Mouse (Mus musculus) neural tube, embryonic 13.5 days (tissue): ENCODE measurements around the gene Plk3. TPM values are rescaled to one million over a fixed set of nuclear protein-coding genes. Genes with fewer than 3 reads are reported as not detected.

ENCODE experiments used
- ATAC-seq: fragments of 200-750 bp; cut with Nextera tagmentation; 2 replicates; pipeline ENCODE4 v1.8.0; 2017; ENCODE audit warnings: low read depth, mild to moderate bottlenecking, moderate TSS enrichment, moderate library complexity
- H3K27ac ChIP-seq: fragments of 300-500 bp; sonication (generic); replicated peaks from 2 replicates; pipeline ENCODE4 v1.5.1; 2015; ENCODE audit warnings: moderate library complexity, mild to moderate bottlenecking, inconsistent platforms
- H3K27me3 ChIP-seq: fragments of 300-500 bp; sonication (generic); 2 replicates; pipeline ENCODE4 v1.6.1; 2015; ENCODE audit warnings: mild to moderate bottlenecking, inconsistent platforms
- H3K36me3 ChIP-seq: fragments of 300-500 bp; sonication (generic); 2 replicates; pipeline ENCODE4 v1.6.1; 2015; ENCODE audit warnings: mild to moderate bottlenecking, inconsistent platforms
- H3K4me1 ChIP-seq: fragments of 300-500 bp; sonication (generic); replicated peaks from 2 replicates; pipeline ENCODE4 v1.6.1; 2015; ENCODE audit warnings: inconsistent platforms
- H3K4me2 ChIP-seq: fragments of 300-500 bp; sonication (generic); 2 replicates; pipeline ENCODE4 v1.6.1; 2015; ENCODE audit warnings: inconsistent platforms, mild to moderate bottlenecking, moderate library complexity
- H3K4me3 ChIP-seq: fragments of 300-500 bp; sonication (generic); 2 replicates; pipeline ENCODE4 v1.5.1; 2015; ENCODE audit warnings: mild to moderate bottlenecking, inconsistent platforms
- H3K9ac ChIP-seq: fragments of 300-500 bp; sonication (generic); 2 replicates; pipeline ENCODE4 v1.6.1; 2015; ENCODE audit warnings: moderate library complexity, mild to moderate bottlenecking, inconsistent platforms
- H3K9me3 ChIP-seq: fragments of 300-500 bp; sonication (generic); 2 replicates; pipeline ENCODE4 v1.6.1; 2016; ENCODE audit warnings: inconsistent platforms
- WGBS: fragments of 180-500 bp; shearing (Covaris S2); methylation state at CpG from one replicate; pipeline ENCODE4 v1.1.7; 2015; 5-methylcytosine and 5-hydroxymethylcytosine counted together
- polyA plus RNA-seq: library from polyadenylated mRNA; unstranded; fragments of >200 nt; fragmentation: Nextera tagmentation; extraction: Ambion mirVana; gene quantifications from 2 replicates; pipeline ENCODE4 v1.2.1, GENCODE M21; 2015

Gene Plk3
- polyA plus RNA-seq, 1 experiment from 2014 or later = 16.0 TPM

DNA sequence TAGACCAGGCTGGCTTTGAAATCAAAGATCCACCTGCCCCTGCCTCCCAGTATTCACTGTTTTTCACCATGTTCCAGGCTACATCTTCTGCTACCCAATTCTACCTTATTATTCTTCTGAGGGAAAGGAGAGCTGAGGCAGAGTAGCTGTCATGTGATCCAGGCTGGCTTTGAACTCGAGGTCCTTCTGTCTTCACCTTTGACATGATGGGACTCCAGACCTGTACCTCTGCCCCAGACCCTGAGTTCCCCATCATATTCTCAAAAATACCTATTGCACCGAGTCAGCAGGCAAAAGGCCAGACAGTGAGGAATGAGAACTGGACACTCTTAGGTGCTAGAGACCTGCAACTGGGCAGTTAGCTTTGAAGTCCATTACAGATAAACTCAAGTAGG lies 835 bp upstream of the Plk3 start:
- Histone ChIP-seq H3K4me3 (0 out of 2 replicates have a peak overlapping the region, but pooled peaks have one; percentile 83), H3K9me3 (no peaks in the 10 kb centered on the region), H3K4me2 (peak overlapping the region; percentile 76), H3K27me3 (no peaks in the 10 kb centered on the region), H3K27ac (0 out of 2 replicates have a peak overlapping the region, but pooled peaks have one; percentile 68), H3K4me1 (peaks cover 38% of the 10 kb centered on the region), H3K36me3 (peaks cover 12% of the 10 kb centered on the region), H3K9ac (no peak overlapping the region)
- WGBS = 42% methylated on average over 2 of the region's 2 CpGs
- ATAC-seq = no peak

DNA sequence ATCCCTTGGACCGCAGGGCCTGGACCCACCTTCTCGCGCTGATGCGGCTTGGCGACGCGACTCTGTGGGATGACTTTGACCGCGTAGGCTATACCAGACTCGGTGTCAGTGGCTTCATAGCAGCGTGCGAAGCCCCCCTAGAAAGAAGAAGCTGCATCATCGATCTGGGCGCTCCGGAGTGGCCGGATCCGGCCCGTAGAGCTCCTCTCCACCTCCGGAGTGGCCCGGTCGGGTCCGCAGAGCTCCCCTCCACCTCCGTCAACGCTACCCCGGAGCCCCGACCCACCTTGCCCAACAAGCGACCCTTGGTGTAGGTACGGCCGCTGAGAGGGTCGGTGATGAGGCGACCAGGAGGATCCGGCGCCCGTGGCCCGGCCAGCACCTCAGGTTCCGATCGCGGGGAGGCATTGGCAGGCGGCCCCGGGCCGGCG lies 382 bp downstream of the Plk3 start:
- peaks cover 38% of the 10 kb centered on the region for H3K4me1 ChIP-seq
- H3K4me3 ChIP-seq = peak overlapping the region; percentile 83
- H3K27ac ChIP-seq = peak overlapping the region; percentile 81
- peak overlapping the region; percentile 76 for H3K4me2 ChIP-seq
- peak; percentile 56 for ATAC-seq
- no peaks in the 10 kb centered on the region for H3K27me3 ChIP-seq
- H3K9me3 ChIP-seq = no peaks in the 10 kb centered on the region
- under 1% methylated on average over 42 of the region's 42 CpGs for WGBS
- H3K36me3 ChIP-seq = peaks cover 22% of the 10 kb centered on the region
- peak overlapping the region; percentile 92 for H3K9ac ChIP-seq

GRCm38 (mm10) chr4:117132794-117133143 lies 994 bp downstream of the Plk3 start:
- peak overlapping the region; percentile 81 for H3K27ac ChIP-seq
- peak overlapping the region; percentile 83 for H3K4me3 ChIP-seq
- H3K36me3 ChIP-seq = peaks cover 28% of the 10 kb centered on the region
- peak overlapping the region; percentile 92 for H3K9ac ChIP-seq
- H3K4me1 ChIP-seq = peaks cover 38% of the 10 kb centered on the region
- H3K9me3 ChIP-seq = no peaks in the 10 kb centered on the region
- no peaks in the 10 kb centered on the region for H3K27me3 ChIP-seq
- H3K4me2 ChIP-seq = peak overlapping the region; percentile 76
- ATAC-seq = no peak
- WGBS = 7% methylated on average over 11 of the region's 11 CpGs

- H3K27ac ChIP-seq = peak overlapping the region; percentile 81
- H3K4me2 ChIP-seq = peak overlapping the region; percentile 76
- H3K9me3 ChIP-seq = no peaks in the 10 kb centered on the region
- peak overlapping the region; percentile 83 for H3K4me3 ChIP-seq
- 9% methylated on average over 7 of the region's 7 CpGs for WGBS
- peak overlapping the region; percentile 92 for H3K9ac ChIP-seq
- H3K36me3 ChIP-seq = peaks cover 29% of the 10 kb centered on the region
- ATAC-seq = peak; percentile 11; the same call in 1 of the 2 replicates
- peaks cover 38% of the 10 kb centered on the region for H3K4me1 ChIP-seq
- no peaks in the 10 kb centered on the region for H3K27me3 ChIP-seq
Observed at GRCm38 (mm10) chr4:117131890-117132793, 1.6 kb downstream of the Plk3 start.

- peak overlapping the region; percentile 83; the same call in 1 of the 2 replicates for H3K4me3 ChIP-seq
Observed at GRCm38 (mm10) chr4:117131198-117131597, 2.6 kb downstream of the Plk3 start.

GRCm38 (mm10) chr4:117130790-117131189 lies 3.0 kb downstream of the Plk3 start:
- no peak for ATAC-seq
- Histone ChIP-seq H3K27ac (no peak overlapping the region), H3K4me1 (peaks cover 41% of the 10 kb centered on the region), H3K36me3 (peaks cover 29% of the 10 kb centered on the region), H3K9me3 (no peaks in the 10 kb centered on the region), H3K27me3 (no peaks in the 10 kb centered on the region), H3K9ac (0 out of 2 replicates have a peak overlapping the region, but pooled peaks have one; percentile 17), H3K4me3 (no peak overlapping the region), H3K4me2 (peak overlapping the region; percentile 76; the same call in 1 of the 2 replicates)
- 30% methylated on average over 6 of the region's 6 CpGs for WGBS

More at GRCm38 (mm10) chr4:117131198-117131597, 2.6 kb downstream of the Plk3 start:
- Histone ChIP-seq H3K4me2 (peak overlapping the region; percentile 76), H3K36me3 (peaks cover 29% of the 10 kb centered on the region), H3K9ac (peak overlapping the region; percentile 92), H3K27me3 (no peaks in the 10 kb centered on the region), H3K27ac (peak overlapping the region; percentile 81; the same call in 1 of the 2 replicates), H3K4me1 (peaks cover 38% of the 10 kb centered on the region), H3K9me3 (no peaks in the 10 kb centered on the region)
- 48% methylated on average over 6 of the region's 6 CpGs for WGBS
- ATAC-seq = no peak

- H3K9me3 ChIP-seq = no peaks in the 10 kb centered on the region
- no peak overlapping the region for H3K9ac ChIP-seq
- H3K4me1 ChIP-seq = peaks cover 47% of the 10 kb centered on the region
- no peak overlapping the region for H3K27ac ChIP-seq
- no peak for ATAC-seq
- H3K27me3 ChIP-seq = no peaks in the 10 kb centered on the region
- no peak overlapping the region for H3K4me2 ChIP-seq
- H3K36me3 ChIP-seq = peaks cover 29% of the 10 kb centered on the region
- WGBS = 89% methylated on average over 33 of the region's 33 CpGs
- no peak overlapping the region for H3K4me3 ChIP-seq
Observed at GRCm38 (mm10) chr4:117127991-117128686, 5.6 kb downstream of the Plk3 start.

DNA sequence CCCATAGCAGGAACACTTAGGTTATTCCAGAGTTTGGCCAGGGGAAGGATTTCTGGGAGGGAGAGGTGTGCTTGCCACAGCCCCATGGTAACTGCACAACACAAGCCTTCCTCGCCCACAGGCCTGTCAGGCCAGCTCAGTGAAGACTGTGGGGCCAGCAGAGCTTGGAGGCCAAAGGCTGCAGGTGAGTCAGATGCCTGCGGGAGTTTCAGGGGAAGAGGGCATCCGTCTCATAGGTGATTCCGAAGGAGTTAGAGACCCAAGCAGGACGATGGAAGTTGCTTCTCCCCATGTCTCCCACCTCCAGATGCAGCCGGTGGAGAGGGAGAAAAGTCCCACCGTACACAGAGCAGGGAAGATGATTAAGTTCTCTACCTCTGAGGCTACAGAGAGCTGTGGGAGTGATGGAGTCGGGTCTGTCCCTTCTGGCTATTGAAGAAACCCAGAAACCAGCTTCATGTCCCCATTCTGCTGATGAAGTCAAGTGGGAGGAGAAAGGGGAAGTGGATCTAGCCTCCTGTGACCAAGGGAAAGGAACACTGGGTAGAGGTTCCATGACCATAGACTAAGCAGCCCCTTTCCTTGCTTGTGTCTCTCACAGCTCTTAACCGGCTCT lies 7.0 kb downstream of the Plk3 start, which contains the start of gene Tctex1d4:
Gene Tctex1d4, plus strand, starts transcription at position 120 of the 616 bp plus-strand sequence.
- no peak within 1 kb of the TSS for H3K4me3 ChIP-seq
- H3K9me3 ChIP-seq = no peaks in the 10 kb centered on the region
- peaks cover 33% of the 10 kb centered on the region for H3K4me1 ChIP-seq
- H3K36me3 ChIP-seq = peaks cover 29% of the 10 kb centered on the region
- H3K9ac ChIP-seq = peak within 1 kb of the TSS; percentile 64
- H3K4me2 ChIP-seq = 0 out of 2 replicates have a peak within 1 kb of the TSS, but pooled peaks have one; percentile 24
- 92% methylated on average over 9 of the region's 9 CpGs for WGBS
- H3K27me3 ChIP-seq = no peaks in the 10 kb centered on the region
- no peak for ATAC-seq
- H3K27ac ChIP-seq = peak within 1 kb of the TSS; percentile 87

GRCm38 (mm10) chr4:117125910-117126674 lies 7.7 kb downstream of the Plk3 start:
- 52% methylated on average over 15 of the region's 15 CpGs for WGBS
- Histone ChIP-seq H3K4me3 (no peak overlapping the region), H3K9me3 (no peaks in the 10 kb centered on the region), H3K27ac (peak overlapping the region; percentile 87), H3K36me3 (peaks cover 29% of the 10 kb centered on the region), H3K4me1 (peaks cover 31% of the 10 kb centered on the region), H3K9ac (peak overlapping the region; percentile 64; the same call in 1 of the 2 replicates), H3K27me3 (no peaks in the 10 kb centered on the region), H3K4me2 (no peak overlapping the region)
- 0 out of 2 replicates have a peak, but pooled peaks have one; percentile 20 for ATAC-seq

GRCm38 (mm10) chr4:117125348-117125909 lies 8.3 kb downstream of the Plk3 start, which contains the start of gene Btbd19:
Btbd19 (minus strand) TSS chr4:117125725.
- peak; percentile 25; the same call in 1 of the 2 replicates for ATAC-seq
- Histone ChIP-seq H3K4me1 (peaks cover 27% of the 10 kb centered on the region), H3K27me3 (no peaks in the 10 kb centered on the region), H3K9me3 (no peaks in the 10 kb centered on the region), H3K9ac (peak within 1 kb of the TSS; percentile 64), H3K4me3 (no peak within 1 kb of the TSS), H3K36me3 (peaks cover 25% of the 10 kb centered on the region), H3K27ac (peak within 1 kb of the TSS; percentile 87), H3K4me2 (peak within 1 kb of the TSS; percentile 24; the same call in 1 of the 2 replicates)
- 34% methylated on average over 8 of the region's 8 CpGs for WGBS
